In genomic region chr9:43205343-43206021, GRCm38 (mm10) we compare ENCODE assay signal across 9 mouse cellular contexts. TPM values are rescaled to one million over a fixed set of nuclear protein-coding genes. Genes with fewer than 3 reads are reported as not detected.
DNase-seq lines count a peak whose midpoint lies in the region; ATAC-seq and TF ChIP-seq lines count a peak whose summit lies in the region.
"Had no signal": no experiment of that assay in that cellular context is flagged by ENCODE, and none has a peak within 500 bp of the region (broad histone marks: within the 10 kb centered on the region; RNA-seq: fewer than 3 reads in every experiment).

No protein-coding gene starts in this region.

- no peak for DNase-seq in lung, postnatal 0 days (ENCODE audit: low spot score)
- no peak for DNase-seq in lung, postnatal 36 days
- no peak for DNase-seq in forebrain, embryonic 14.5 days (ENCODE audit: low spot score)
- peak; percentile 32 for DNase-seq in stomach, postnatal 0 days (ENCODE audit: low spot score)
- no peak for DNase-seq in spleen, postnatal 10 days (ENCODE audit: low spot score in 2 of 2)
- DNase-seq in gastrocnemius, adult 18-20 months (ENCODE audit: low spot score): no peak
- DNase-seq: right cerebral cortex, postnatal 4 days had no signal

- H3K4me1 ChIP-seq in lung, postnatal 0 days (ENCODE audit: insufficient read depth, low read depth, low read length): peaks cover 7% of the 10 kb centered on the region; the same call in 1 of the 2 replicates
- H3K4me1 ChIP-seq in forebrain, embryonic 14.5 days (ENCODE audit: control insufficient read depth, insufficient read depth, low read length): peaks cover 13% of the 10 kb centered on the region
- peaks cover 21% of the 10 kb centered on the region for H3K4me1 ChIP-seq in limb, embryonic 13.5 days
- H3K4me1 ChIP-seq in stomach, postnatal 0 days (replicated peaks; ENCODE audit: control insufficient read depth, insufficient read depth): peaks cover 6% of the 10 kb centered on the region; the same call in 1 of the 2 replicates

- H3K4me3 ChIP-seq in lung, postnatal 0 days (ENCODE audit: low read depth, low read length): peak overlapping the region; percentile 12; the same call in 1 of the 2 replicates
- H3K4me3 ChIP-seq in forebrain, embryonic 14.5 days (ENCODE audit: low read depth, low read length): peak overlapping the region; percentile 19
- peak overlapping the region; percentile 43 for H3K4me3 ChIP-seq in limb, embryonic 13.5 days
- peak overlapping the region; percentile 38 for H3K4me3 ChIP-seq in stomach, postnatal 0 days (ENCODE audit: low read depth, low read length)

- peak overlapping the region; percentile 42 for H3K4me2 ChIP-seq in lung, postnatal 0 days (replicated peaks; ENCODE audit: low read depth, low read length)
- H3K4me2 ChIP-seq in forebrain, embryonic 14.5 days (ENCODE audit: low read length): peak overlapping the region; percentile 47
- peak overlapping the region; percentile 81 for H3K4me2 ChIP-seq in limb, embryonic 13.5 days (replicated peaks)
- H3K4me2 ChIP-seq in stomach, postnatal 0 days (replicated peaks; ENCODE audit: low read depth): peak overlapping the region; percentile 70

- no peak for TF ChIP-seq EP300 in lung, postnatal 0 days (IDR thresholded peaks at IDR 0.05)
- TF ChIP-seq EP300 in stomach, postnatal 0 days (optimal IDR thresholded peaks at IDR 0.05): no peak

- no peaks in the 10 kb centered on the region for H3K9me3 ChIP-seq in lung, postnatal 0 days (ENCODE audit: low read length)
- no peaks in the 10 kb centered on the region for H3K9me3 ChIP-seq in forebrain, embryonic 14.5 days (replicated peaks; ENCODE audit: control insufficient read depth, low read length)
- H3K9me3 ChIP-seq in limb, embryonic 13.5 days: no peaks in the 10 kb centered on the region
- H3K9me3 ChIP-seq in stomach, postnatal 0 days (ENCODE audit: control insufficient read depth, low read length): no peaks in the 10 kb centered on the region

- peak; percentile 36 for TF ChIP-seq CTCF in lung, postnatal 0 days (IDR thresholded peaks at IDR 0.05)
- peak; percentile 59 for TF ChIP-seq CTCF in stomach, postnatal 0 days (IDR thresholded peaks at IDR 0.05; ENCODE audit: low read depth)

- H3K27ac ChIP-seq in lung, postnatal 0 days (ENCODE audit: low read length): no peak overlapping the region
- H3K27ac ChIP-seq in forebrain, embryonic 14.5 days (ENCODE audit: low read depth, low read length): no peak overlapping the region
- H3K27ac ChIP-seq in limb, embryonic 13.5 days: no peak overlapping the region
- no peak overlapping the region for H3K27ac ChIP-seq in stomach, postnatal 0 days (replicated peaks)

- WGBS in lung, postnatal 0 days: 4% methylated on average over 39 of the region's 41 CpGs
- WGBS in forebrain, embryonic 14.5 days: 3% methylated on average over 37 of the region's 41 CpGs
- 3% methylated on average over 41 of the region's 41 CpGs for WGBS in limb, embryonic 13.5 days
- 2% methylated on average over 40 of the region's 41 CpGs for WGBS in stomach, postnatal 0 days

- no peak overlapping the region for H3K9ac ChIP-seq in lung, postnatal 0 days (replicated peaks; ENCODE audit: low read depth)
- 0 out of 2 replicates have a peak overlapping the region, but pooled peaks have one; percentile 21 for H3K9ac ChIP-seq in forebrain, embryonic 14.5 days (ENCODE audit: low read length)
- H3K9ac ChIP-seq in limb, embryonic 13.5 days: peak overlapping the region; percentile 57
- 0 out of 2 replicates have a peak overlapping the region, but pooled peaks have one; percentile 8 for H3K9ac ChIP-seq in stomach, postnatal 0 days (ENCODE audit: low read length)

- H3K27me3 ChIP-seq in lung, postnatal 0 days (replicated peaks; ENCODE audit: insufficient read depth, low read length): peaks cover 22% of the 10 kb centered on the region
- H3K27me3 ChIP-seq in forebrain, embryonic 14.5 days (replicated peaks; ENCODE audit: control insufficient read depth, insufficient read depth, low read length): peaks cover 30% of the 10 kb centered on the region
- H3K27me3 ChIP-seq in limb, embryonic 13.5 days: peaks cover 73% of the 10 kb centered on the region
- H3K27me3 ChIP-seq in stomach, postnatal 0 days (ENCODE audit: control insufficient read depth, insufficient read depth, low read length): peaks cover 5% of the 10 kb centered on the region; the same call in 1 of the 2 replicates

- H3K36me3 ChIP-seq in lung, postnatal 0 days (ENCODE audit: insufficient read depth, low read length): no peaks in the 10 kb centered on the region
- no peaks in the 10 kb centered on the region for H3K36me3 ChIP-seq in forebrain, embryonic 14.5 days (ENCODE audit: control insufficient read depth, insufficient read depth, low read length)
- H3K36me3 ChIP-seq in limb, embryonic 13.5 days: no peaks in the 10 kb centered on the region
- H3K36me3 ChIP-seq in stomach, postnatal 0 days (ENCODE audit: control insufficient read depth, insufficient read depth, low read length): no peaks in the 10 kb centered on the region

- no peak for ATAC-seq in lung, postnatal 0 days
- no peak for ATAC-seq in forebrain, embryonic 14.5 days
- peak; percentile 54; the same call in 1 of the 2 replicates for ATAC-seq in limb, embryonic 13.5 days (ENCODE audit: low FRiP score, low read depth)
- peak; percentile 40 for ATAC-seq in stomach, postnatal 0 days (ENCODE audit: low FRiP score, low TSS enrichment)

RNA-seq across cellular contexts. Expression of gene Pou2f3, which starts 4.7 kb away (rescaled TPM):
- 0.07 and 0.13 TPM in 2 replicates for polyA plus RNA-seq in lung, postnatal 0 days (2015; fragmentation: Nextera tagmentation; extraction: Ambion mirVana)
- not detected in 2 replicates for polyA plus RNA-seq in forebrain, embryonic 14.5 days (2014; fragmentation: Nextera tagmentation; extraction: Ambion mirVana)
- 0.74 and 1.1 TPM in 2 replicates for polyA plus RNA-seq in limb, embryonic 13.5 days (2015; fragmentation: Nextera tagmentation; extraction: Ambion mirVana)
- polyA plus RNA-seq in stomach, postnatal 0 days (2015; fragmentation: Nextera tagmentation; extraction: Ambion mirVana): 1.7 and 2.5 TPM in 2 replicates
- total RNA-seq in gastrocnemius, adult 18-20 months (2021): under 1 TPM in 1 of 2 experiments, not detected in 1; 0.16 TPM
- total RNA-seq: left cerebral cortex, postnatal 14 days had no signal

RNA-seq across cellular contexts. Expression of gene Oaf, which starts 34.2 kb away (rescaled TPM):
- 14.8 and 19.6 TPM in 2 replicates for polyA plus RNA-seq in lung, postnatal 0 days (2015; fragmentation: Nextera tagmentation; extraction: Ambion mirVana)
- 7.0 and 10.3 TPM in 2 replicates for polyA plus RNA-seq in forebrain, embryonic 14.5 days (2014; fragmentation: Nextera tagmentation; extraction: Ambion mirVana)
- 103 and 106 TPM in 2 replicates for polyA plus RNA-seq in limb, embryonic 13.5 days (2015; fragmentation: Nextera tagmentation; extraction: Ambion mirVana)
- polyA plus RNA-seq in stomach, postnatal 0 days (2015; fragmentation: Nextera tagmentation; extraction: Ambion mirVana): 30.9 and 31.9 TPM in 2 replicates
- total RNA-seq in gastrocnemius, adult 18-20 months (2021): 1 to 10 TPM; 4.2 to 6.4 TPM

Comparison
In these comparisons a context has a peak if more than half of its experiments do, and no peak if none do; other contexts are left out.
1. ATAC-seq: peak in limb, embryonic 13.5 days (single experiment) and stomach, postnatal 0 days (single experiment); none in lung, postnatal 0 days (single experiment) and forebrain, embryonic 14.5 days (single experiment).
2. Peak in every context shown above with its lines, with median percentiles within 50 percentile points of each other: H3K4me2 ChIP-seq and H3K4me3 ChIP-seq.